Mouse (Mus musculus): ENCODE results near the gene Dmc1. TPM values are rescaled to one million over a fixed set of nuclear protein-coding genes. Genes with fewer than 3 reads are reported as not detected.

Dmc1 gene
- total and polyA plus RNA-seq, 2 experiments from 2014 or later, result 1.1 TPM

DNA sequence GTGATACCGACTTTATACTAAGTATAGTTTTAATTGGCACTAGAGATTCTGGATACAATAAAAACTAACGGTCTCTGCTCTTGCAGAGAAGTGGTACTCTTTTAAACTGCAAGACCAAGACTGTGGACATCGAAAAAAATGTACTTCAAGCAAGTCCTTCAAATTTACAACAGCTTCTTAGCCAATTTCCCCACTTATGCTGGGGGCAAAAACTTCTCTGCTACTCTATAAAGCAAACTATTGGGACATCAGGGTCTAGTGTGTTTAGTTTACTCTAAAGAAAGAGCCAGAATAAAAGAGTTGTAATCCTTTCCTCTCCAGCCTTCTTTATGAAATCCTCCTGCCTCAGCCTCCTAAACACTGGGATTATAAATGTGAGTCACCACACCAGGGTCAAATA is 60.9 kb downstream of the Dmc1 start:
- no peak overlapping the region for H3K9ac ChIP-seq (replicated peaks; ENCODE audit: low read length, poor library complexity, severe bottlenecking)

DNA sequence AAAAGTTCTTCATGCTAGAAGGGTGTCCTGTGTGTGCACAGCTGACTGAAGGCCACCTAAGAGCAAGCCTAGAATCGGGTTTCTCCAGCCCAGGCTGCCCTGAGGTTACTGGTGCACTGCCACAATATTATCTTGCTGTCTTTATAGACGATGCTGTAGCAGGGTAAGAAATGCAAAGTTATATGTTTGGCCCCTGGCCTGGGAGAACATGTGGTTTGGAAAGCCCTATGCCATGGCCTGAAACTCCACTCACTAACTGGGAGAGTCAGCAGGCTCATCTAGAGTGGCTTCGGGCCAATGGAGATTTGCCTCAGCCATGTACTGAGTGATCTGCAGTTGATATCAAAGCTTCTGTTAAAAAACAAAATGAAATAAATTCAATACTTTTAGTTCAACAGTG is 71.1 kb downstream of the Dmc1 start:
- ATAC-seq (ENCODE audit: low FRiP score), result no peak
- Histone ChIP-seq H3K4me1 (ENCODE audit: insufficient read depth, low read length) (no peaks in the 10 kb centered on the region), H3K9ac (replicated peaks; ENCODE audit: low read length, poor library complexity, severe bottlenecking) (no peak overlapping the region), H3K4me2 (ENCODE audit: low read depth, low read length, poor library complexity, severe bottlenecking) (no peak overlapping the region), H3K4me3 (ENCODE audit: low read depth, low read length) (no peak overlapping the region), H3K36me3 (ENCODE audit: insufficient read depth, low read length) (peaks cover 86% of the 10 kb centered on the region), H3K27ac (ENCODE audit: low read depth, low read length) (no peak overlapping the region), H3K27me3 (ENCODE audit: insufficient read depth, low read length) (no peaks in the 10 kb centered on the region), H3K9me3 (ENCODE audit: low read length) (no peaks in the 10 kb centered on the region)
- WGBS, result 89% methylated on average over 3 of the region's 3 CpGs
- TF ChIP-seq CTCF (IDR thresholded peaks at IDR 0.05), result no peak
- no peak for DNase-seq (ENCODE audit: low spot score)

More for the DNA sequence above, 60.9 kb downstream of the Dmc1 start:
- Histone ChIP-seq H3K9me3 (ENCODE audit: low read length) (no peaks in the 10 kb centered on the region), H3K27ac (ENCODE audit: low read depth, low read length) (no peak overlapping the region), H3K4me2 (ENCODE audit: low read depth, low read length, poor library complexity, severe bottlenecking) (peak overlapping the region; percentile 74), H3K36me3 (ENCODE audit: insufficient read depth, low read length) (peaks cover 36% of the 10 kb centered on the region), H3K4me1 (ENCODE audit: insufficient read depth, low read length) (peaks cover 15% of the 10 kb centered on the region), H3K4me3 (ENCODE audit: low read depth, low read length) (no peak overlapping the region), H3K27me3 (ENCODE audit: insufficient read depth, low read length) (no peaks in the 10 kb centered on the region)
- ATAC-seq (ENCODE audit: low FRiP score) (no peak), DNase-seq (ENCODE audit: low spot score) (no peak)
- TF ChIP-seq CTCF (IDR thresholded peaks at IDR 0.05), result no peak
- WGBS, result 96% methylated on average over 3 of the region's 3 CpGs

DNA sequence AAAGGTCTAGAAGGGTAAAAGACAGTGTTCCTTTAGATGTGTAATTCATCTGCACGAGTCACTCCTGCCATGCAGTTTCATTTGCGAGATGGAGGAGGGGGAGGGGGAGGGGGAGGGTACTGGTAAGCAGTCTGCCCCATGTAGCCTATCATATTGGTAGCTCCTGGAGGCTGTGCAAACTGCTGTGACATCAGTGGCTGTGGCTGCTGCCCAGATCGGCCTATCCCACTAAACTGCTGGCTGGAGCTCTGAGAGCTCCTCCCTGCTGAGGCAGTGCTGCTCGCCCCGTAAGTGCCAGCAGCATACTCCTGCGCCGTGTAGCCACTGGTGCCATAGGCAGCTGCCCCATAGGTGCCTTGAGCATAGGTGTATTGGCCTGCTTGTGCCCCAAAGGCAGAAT is 75.0 kb downstream of the Dmc1 start:
- no peak for TF ChIP-seq CTCF (IDR thresholded peaks at IDR 0.05)
- Histone ChIP-seq H3K4me1 (ENCODE audit: insufficient read depth, low read length) (no peaks in the 10 kb centered on the region), H3K9me3 (ENCODE audit: low read length) (no peaks in the 10 kb centered on the region), H3K27ac (ENCODE audit: low read depth, low read length) (no peak overlapping the region), H3K4me3 (ENCODE audit: low read depth, low read length) (no peak overlapping the region), H3K4me2 (ENCODE audit: low read depth, low read length, poor library complexity, severe bottlenecking) (no peak overlapping the region), H3K36me3 (ENCODE audit: insufficient read depth, low read length) (peaks cover 66% of the 10 kb centered on the region), H3K27me3 (ENCODE audit: insufficient read depth, low read length) (no peaks in the 10 kb centered on the region), H3K9ac (replicated peaks; ENCODE audit: low read length, poor library complexity, severe bottlenecking) (no peak overlapping the region)
- DNase-seq (ENCODE audit: low spot score) (no peak), ATAC-seq (ENCODE audit: low FRiP score) (no peak)
- 88% methylated on average over 7 of the region's 7 CpGs for WGBS

DNA sequence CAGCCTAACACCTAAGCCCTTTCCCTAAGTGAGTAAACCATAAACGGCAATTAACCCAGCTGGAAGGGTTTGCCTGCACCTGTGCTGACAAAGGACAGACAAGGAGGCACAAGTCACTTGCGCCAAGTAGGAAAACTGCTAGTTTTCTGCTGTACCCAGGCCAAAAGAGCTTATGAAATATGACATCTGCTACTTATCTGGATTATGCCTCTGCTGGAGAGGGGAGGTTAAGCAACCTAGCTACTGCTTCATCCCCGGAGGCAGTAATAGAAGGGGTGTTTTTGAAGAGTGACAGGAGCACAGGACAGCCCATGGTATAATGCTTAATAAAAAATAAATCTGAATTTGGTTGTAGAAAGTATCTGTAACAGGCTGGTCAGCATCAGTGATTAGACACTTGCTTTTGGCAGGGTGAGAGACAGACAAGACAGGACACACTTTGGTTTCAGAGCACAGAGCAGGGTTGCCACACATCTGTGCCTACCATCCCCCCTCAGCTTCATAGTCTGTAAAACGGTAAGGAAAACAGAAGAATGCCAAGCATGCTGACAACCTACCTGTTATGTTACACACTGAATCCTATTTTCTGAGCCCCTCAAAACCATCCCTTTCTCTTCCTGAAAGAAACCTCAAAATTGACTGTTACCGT is 76.8 kb downstream of the Dmc1 start:
- ATAC-seq (ENCODE audit: low FRiP score), result no peak
- DNase-seq (ENCODE audit: low spot score), result no peak
- Histone ChIP-seq H3K36me3 (ENCODE audit: insufficient read depth, low read length) (peaks cover 48% of the 10 kb centered on the region), H3K9ac (replicated peaks; ENCODE audit: low read length, poor library complexity, severe bottlenecking) (no peak overlapping the region), H3K4me1 (ENCODE audit: insufficient read depth, low read length) (no peaks in the 10 kb centered on the region), H3K27me3 (ENCODE audit: insufficient read depth, low read length) (no peaks in the 10 kb centered on the region), H3K27ac (ENCODE audit: low read depth, low read length) (no peak overlapping the region), H3K9me3 (ENCODE audit: low read length) (no peaks in the 10 kb centered on the region), H3K4me3 (ENCODE audit: low read depth, low read length) (no peak overlapping the region), H3K4me2 (ENCODE audit: low read depth, low read length, poor library complexity, severe bottlenecking) (no peak overlapping the region)
- no peak for TF ChIP-seq CTCF (IDR thresholded peaks at IDR 0.05)
- 80% methylated on average over 5 of the region's 5 CpGs for WGBS

DNA sequence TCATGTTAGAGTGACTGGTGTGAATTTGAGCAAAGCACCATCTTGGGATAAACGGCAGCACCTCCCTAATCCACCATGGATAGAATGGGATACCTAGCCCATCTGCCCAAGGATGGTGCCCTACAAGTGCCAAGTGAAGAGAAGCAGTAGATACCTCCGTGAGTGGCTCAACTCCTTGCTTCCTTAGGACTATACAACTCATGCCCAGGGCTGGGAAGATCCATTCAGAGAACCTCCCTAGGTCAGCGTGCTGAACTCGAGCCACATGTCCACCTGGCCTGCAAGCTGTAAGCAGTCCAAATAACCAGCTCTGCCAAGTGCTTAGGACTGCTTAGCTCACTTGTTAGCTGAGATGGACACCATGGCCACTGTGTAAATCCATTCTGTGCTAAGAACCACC is 77.7 kb downstream of the Dmc1 start:
- TF ChIP-seq CTCF (IDR thresholded peaks at IDR 0.05), result no peak
- Histone ChIP-seq H3K4me1 (ENCODE audit: insufficient read depth, low read length) (no peaks in the 10 kb centered on the region), H3K36me3 (ENCODE audit: insufficient read depth, low read length) (peaks cover 42% of the 10 kb centered on the region), H3K27me3 (ENCODE audit: insufficient read depth, low read length) (no peaks in the 10 kb centered on the region), H3K9me3 (ENCODE audit: low read length) (no peaks in the 10 kb centered on the region), H3K9ac (replicated peaks; ENCODE audit: low read length, poor library complexity, severe bottlenecking) (no peak overlapping the region), H3K27ac (ENCODE audit: low read depth, low read length) (no peak overlapping the region), H3K4me2 (ENCODE audit: low read depth, low read length, poor library complexity, severe bottlenecking) (no peak overlapping the region), H3K4me3 (ENCODE audit: low read depth, low read length) (no peak overlapping the region)
- ATAC-seq (ENCODE audit: low FRiP score) (no peak), DNase-seq (ENCODE audit: low spot score) (no peak)
- WGBS, result 83% methylated on average over 4 of the region's 4 CpGs

DNA sequence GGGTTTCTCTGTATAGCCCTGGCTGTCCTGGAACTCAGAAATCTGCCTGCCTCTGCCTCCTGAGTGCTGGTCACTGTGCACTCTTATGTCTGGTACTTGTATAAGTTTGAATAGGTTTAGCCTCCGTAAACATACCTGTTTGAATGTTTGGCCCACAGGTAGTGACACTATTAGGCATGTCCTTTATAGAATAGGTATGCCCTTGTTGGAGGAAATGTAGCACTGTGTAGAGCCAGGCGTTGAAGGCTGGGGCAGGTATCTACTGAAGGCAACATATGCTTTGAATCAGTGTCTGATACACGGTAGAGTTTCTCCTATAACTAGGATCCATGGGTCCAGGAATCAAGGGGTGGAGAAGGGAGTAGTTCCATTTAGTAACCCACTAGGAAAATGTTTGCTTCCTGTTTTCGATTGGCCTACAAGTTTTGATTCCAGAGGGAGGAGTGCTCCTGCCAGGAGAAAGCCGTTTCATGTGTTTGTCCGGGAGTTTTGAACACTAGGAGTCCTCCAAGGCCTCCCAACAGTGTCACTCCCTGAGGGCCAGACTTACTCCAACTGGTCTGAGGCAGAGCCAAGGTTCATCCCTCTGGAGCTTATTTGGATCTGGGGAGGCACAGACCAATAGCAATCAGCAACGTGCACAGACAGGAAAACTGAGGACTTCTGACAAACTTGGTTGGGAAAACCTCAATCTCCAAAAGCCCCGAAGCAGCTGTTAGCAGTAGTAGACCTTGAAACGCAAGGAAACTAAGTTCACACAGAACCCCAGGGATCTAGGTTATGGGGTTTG is 78.7 kb downstream of the Dmc1 start:
- no peak overlapping the region for H3K4me2 ChIP-seq (ENCODE audit: low read depth, low read length, poor library complexity, severe bottlenecking)
- no peaks in the 10 kb centered on the region for H3K4me1 ChIP-seq (ENCODE audit: insufficient read depth, low read length)
- no peaks in the 10 kb centered on the region for H3K9me3 ChIP-seq (ENCODE audit: low read length)
- peaks cover 34% of the 10 kb centered on the region for H3K36me3 ChIP-seq (ENCODE audit: insufficient read depth, low read length)
- H3K27ac ChIP-seq (ENCODE audit: low read depth, low read length), result peak overlapping the region; percentile 32; the same call in 1 of the 2 replicates
- H3K4me3 ChIP-seq (ENCODE audit: low read depth, low read length), result no peak overlapping the region
- WGBS, result 65% methylated on average over 9 of the region's 9 CpGs
- no peak for ATAC-seq (ENCODE audit: low FRiP score)
- TF ChIP-seq CTCF (IDR thresholded peaks at IDR 0.05), result no peak
- no peak for DNase-seq (ENCODE audit: low spot score)
- no peak overlapping the region for H3K9ac ChIP-seq (replicated peaks; ENCODE audit: low read length, poor library complexity, severe bottlenecking)
- no peaks in the 10 kb centered on the region for H3K27me3 ChIP-seq (ENCODE audit: insufficient read depth, low read length)

Data from midbrain, postnatal 0 days (tissue).